Comparison of ENCODE assay signal across 8 mouse cellular contexts in genomic region chr12:36207072-36207799, GRCm38 (mm10). TPM values are rescaled to one million over a fixed set of nuclear protein-coding genes. Genes with fewer than 3 reads are reported as not detected.
DNase-seq lines count a peak whose midpoint lies in the region; ATAC-seq and TF ChIP-seq lines count a peak whose summit lies in the region.

No protein-coding gene starts in this region.

- no peak for TF ChIP-seq CTCF in kidney, postnatal 0 days (IDR thresholded peaks at IDR 0.05; ENCODE audit: low read depth)

- 28% methylated on average over 9 of the region's 9 CpGs for whole genome bisulfite sequencing in forebrain, embryonic 15.5 days
- 44% methylated on average over 9 of the region's 9 CpGs for WGBS in heart, embryonic 16.5 days
- 41% methylated on average over 9 of the region's 9 CpGs for WGBS in kidney, postnatal 0 days
- 44% methylated on average over 9 of the region's 9 CpGs for WGBS in lung, embryonic 15.5 days

- H3K4me3 ChIP-seq in forebrain, embryonic 15.5 days: no peak overlapping the region
- peak overlapping the region; percentile 19 for H3K4me3 ChIP-seq in heart, embryonic 16.5 days (ENCODE audit: low read length)
- H3K4me3 ChIP-seq in kidney, postnatal 0 days (replicated peaks; ENCODE audit: low read depth, low read length): no peak overlapping the region
- H3K4me3 ChIP-seq in lung, embryonic 15.5 days: peak overlapping the region; percentile 19

- no peaks in the 10 kb centered on the region for H3K9me3 ChIP-seq in forebrain, embryonic 15.5 days
- H3K9me3 ChIP-seq in heart, embryonic 16.5 days (replicated peaks; ENCODE audit: control insufficient read depth, low read length): no peaks in the 10 kb centered on the region
- H3K9me3 ChIP-seq in kidney, postnatal 0 days (replicated peaks; ENCODE audit: low read length): no peaks in the 10 kb centered on the region
- no peaks in the 10 kb centered on the region for H3K9me3 ChIP-seq in lung, embryonic 15.5 days

- H3K4me2 ChIP-seq in forebrain, embryonic 15.5 days (replicated peaks): peak overlapping the region; percentile 23; the same call in 1 of the 2 replicates
- H3K4me2 ChIP-seq in heart, embryonic 16.5 days (ENCODE audit: low read depth, low read length): peak overlapping the region; percentile 52
- H3K4me2 ChIP-seq in kidney, postnatal 0 days (ENCODE audit: low read length): peak overlapping the region; percentile 6; the same call in 1 of the 2 replicates
- H3K4me2 ChIP-seq in lung, embryonic 15.5 days: peak overlapping the region; percentile 43

- no peak overlapping the region for H3K9ac ChIP-seq in forebrain, embryonic 15.5 days (replicated peaks)
- no peak overlapping the region for H3K9ac ChIP-seq in heart, embryonic 16.5 days (ENCODE audit: low read length)
- no peak overlapping the region for H3K9ac ChIP-seq in kidney, postnatal 0 days (ENCODE audit: low read depth, low read length)
- H3K9ac ChIP-seq in lung, embryonic 15.5 days: no peak overlapping the region

- no peaks in the 10 kb centered on the region for H3K36me3 ChIP-seq in forebrain, embryonic 15.5 days
- no peaks in the 10 kb centered on the region for H3K36me3 ChIP-seq in heart, embryonic 16.5 days (ENCODE audit: control insufficient read depth, insufficient read depth)
- no peaks in the 10 kb centered on the region for H3K36me3 ChIP-seq in kidney, postnatal 0 days (ENCODE audit: insufficient read depth, low read length)
- H3K36me3 ChIP-seq in lung, embryonic 15.5 days: no peaks in the 10 kb centered on the region

- 0 out of 2 replicates have a peak overlapping the region, but pooled peaks have one; percentile 24 for H3K27ac ChIP-seq in forebrain, embryonic 15.5 days (replicated peaks)
- no peak overlapping the region for H3K27ac ChIP-seq in heart, embryonic 16.5 days (ENCODE audit: low read length)
- H3K27ac ChIP-seq in kidney, postnatal 0 days: no peak overlapping the region
- no peak overlapping the region for H3K27ac ChIP-seq in lung, embryonic 15.5 days

- peak; percentile 94 for ATAC-seq in forebrain, embryonic 15.5 days (replicated peaks)
- peak; percentile 73 for ATAC-seq in heart, embryonic 16.5 days (replicated peaks; ENCODE audit: extremely low read depth, insufficient read depth, low FRiP score)
- ATAC-seq in kidney, postnatal 0 days (replicated peaks; ENCODE audit: low FRiP score, low read depth): peak; percentile 88
- peak; percentile 97; the same call in 1 of the 2 replicates for ATAC-seq in lung, embryonic 15.5 days (ENCODE audit: borderline replicate concordance, extremely low read depth, low FRiP score, low TSS enrichment)
- no peak for ATAC-seq in inflammation-experienced regulatory T-cells, adult 6 months

- peak; percentile 94 for DNase-seq in MN1 (ENCODE audit: low spot score)
- peak; percentile 76 for DNase-seq in brain, adult 2 months (ENCODE audit: low read depth, low spot score)
- DNase-seq in kidney, postnatal 0 days (ENCODE audit: low spot score): peak; percentile 85
- peak; percentile 18 for DNase-seq in ovary, postnatal 14 days (ENCODE audit: low spot score)

- no peaks in the 10 kb centered on the region for H3K27me3 ChIP-seq in forebrain, embryonic 15.5 days
- H3K27me3 ChIP-seq in heart, embryonic 16.5 days (ENCODE audit: control insufficient read depth, insufficient read depth, low read length): no peaks in the 10 kb centered on the region
- H3K27me3 ChIP-seq in kidney, postnatal 0 days (ENCODE audit: insufficient read depth, low read length): no peaks in the 10 kb centered on the region
- H3K27me3 ChIP-seq in lung, embryonic 15.5 days: no peaks in the 10 kb centered on the region

- H3K4me1 ChIP-seq in forebrain, embryonic 15.5 days: peaks cover 9% of the 10 kb centered on the region
- peaks cover 6% of the 10 kb centered on the region for H3K4me1 ChIP-seq in heart, embryonic 16.5 days (ENCODE audit: control insufficient read depth, insufficient read depth, low read length)
- 0 out of 2 replicates have a peak, but pooled peaks cover 4% of the 10 kb centered on the region for H3K4me1 ChIP-seq in kidney, postnatal 0 days (replicated peaks; ENCODE audit: insufficient read depth, low read length)
- H3K4me1 ChIP-seq in lung, embryonic 15.5 days: peaks cover 8% of the 10 kb centered on the region

RNA-seq across cellular contexts. Expression of gene Lrrc72, which starts 46.0 kb away (rescaled TPM):
- not detected in 2 replicates for polyA plus RNA-seq in forebrain, embryonic 15.5 days (2015; fragmentation: Nextera tagmentation; extraction: Ambion mirVana)
- not detected in 2 replicates for polyA plus RNA-seq in heart, embryonic 16.5 days (2015; fragmentation: Nextera tagmentation; extraction: Ambion mirVana)
- polyA plus RNA-seq in kidney, postnatal 0 days (2015; fragmentation: Nextera tagmentation; extraction: Ambion mirVana): not detected in 2 replicates
- polyA plus RNA-seq in lung, embryonic 15.5 days (2015; fragmentation: Nextera tagmentation; extraction: Ambion mirVana): not detected in 2 replicates
- under 1 TPM in 1 of 3 experiments, not detected in 2; 0.54 TPM for polyA plus RNA-seq in inflammation-experienced regulatory T-cells, adult 6 months (2017; shearing (Covaris generic))

RNA-seq across cellular contexts. Expression of gene Bzw2, which starts 49.4 kb away (rescaled TPM):
- polyA plus RNA-seq in forebrain, embryonic 15.5 days (2015; fragmentation: Nextera tagmentation; extraction: Ambion mirVana): 515 and 540 TPM in 2 replicates
- polyA plus RNA-seq in heart, embryonic 16.5 days (2015; fragmentation: Nextera tagmentation; extraction: Ambion mirVana): 197 and 210 TPM in 2 replicates
- 157 and 163 TPM in 2 replicates for polyA plus RNA-seq in kidney, postnatal 0 days (2015; fragmentation: Nextera tagmentation; extraction: Ambion mirVana)
- 179 and 187 TPM in 2 replicates for polyA plus RNA-seq in lung, embryonic 15.5 days (2015; fragmentation: Nextera tagmentation; extraction: Ambion mirVana)
- polyA plus RNA-seq in inflammation-experienced regulatory T-cells, adult 6 months (2017; shearing (Covaris generic)): 100 to 1,000 TPM; 133 to 204 (median 162) TPM

RNA-seq across cellular contexts. Expression of gene Ankmy2, which starts 50.3 kb away (rescaled TPM):
- polyA plus RNA-seq in forebrain, embryonic 15.5 days (2015; fragmentation: Nextera tagmentation; extraction: Ambion mirVana): 59.7 and 60.2 TPM in 2 replicates
- 26.0 and 26.7 TPM in 2 replicates for polyA plus RNA-seq in heart, embryonic 16.5 days (2015; fragmentation: Nextera tagmentation; extraction: Ambion mirVana)
- polyA plus RNA-seq in kidney, postnatal 0 days (2015; fragmentation: Nextera tagmentation; extraction: Ambion mirVana): 35.4 and 40.1 TPM in 2 replicates
- polyA plus RNA-seq in lung, embryonic 15.5 days (2015; fragmentation: Nextera tagmentation; extraction: Ambion mirVana): 36.7 and 37.2 TPM in 2 replicates
- 10 to 100 TPM; 37.6 to 51.3 (median 47.3) TPM for polyA plus RNA-seq in inflammation-experienced regulatory T-cells, adult 6 months (2017; shearing (Covaris generic))

Comparison
In these comparisons a context has a peak if more than half of its experiments do, and no peak if none do; other contexts are left out.
1. DNase-seq: peak in every context shown above with its lines; median percentile 94 in MN1; 85 in kidney, postnatal 0 days; 76 in brain, adult 2 months; 18 in ovary, postnatal 14 days.
2. H3K4me3 ChIP-seq: peak in heart, embryonic 16.5 days (single experiment) and lung, embryonic 15.5 days (single experiment); none in forebrain, embryonic 15.5 days (single experiment) and kidney, postnatal 0 days (single experiment).
3. Peak in every context shown above with its lines, with median percentiles within 50 percentile points of each other: H3K4me2 ChIP-seq.